Mouse (Mus musculus): ENCODE data around the gene Vav3. TPM values are rescaled to one million over a fixed set of nuclear protein-coding genes. Genes with fewer than 3 reads are reported as not detected.

Vav3 gene
- polyA plus RNA-seq, 1 experiment, result not detected

GRCm38 (mm10) chr3:109335470-109335869 lies 5.0 kb upstream of the Vav3 start:
- TF ChIP-seq GATA1 (IDR thresholded peaks at IDR 0.05; ENCODE audit: low read length), result no peak

- TF ChIP-seq GATA1 (IDR thresholded peaks at IDR 0.05; ENCODE audit: low read length), result no peak
These were observed 1.2 kb upstream of the Vav3 start for GRCm38 (mm10) chr3:109339290-109339689.

- no peak for TF ChIP-seq GATA1 (IDR thresholded peaks at IDR 0.05; ENCODE audit: low read length)
These were observed 546 bp upstream of the Vav3 start for GRCm38 (mm10) chr3:109339941-109340273.

GRCm38 (mm10) chr3:109341071-109341480 lies 623 bp downstream of the Vav3 start:
- TF ChIP-seq GATA1 (IDR thresholded peaks at IDR 0.05; ENCODE audit: low read length), result no peak

- no peak for TF ChIP-seq GATA1 (IDR thresholded peaks at IDR 0.05; ENCODE audit: low read length)
These were observed 1.2 kb downstream of the Vav3 start for GRCm38 (mm10) chr3:109341631-109342030.

GRCm38 (mm10) chr3:109351956-109352684 lies 11.7 kb downstream of the Vav3 start:
- no peak for TF ChIP-seq GATA1 (IDR thresholded peaks at IDR 0.05; ENCODE audit: low read length)

GRCm38 (mm10) chr3:109352690-109353089 lies 12.2 kb downstream of the Vav3 start:
- TF ChIP-seq GATA1 (IDR thresholded peaks at IDR 0.05; ENCODE audit: low read length), result no peak

GRCm38 (mm10) chr3:109353814-109354213 lies 13.4 kb downstream of the Vav3 start:
- TF ChIP-seq GATA1 (IDR thresholded peaks at IDR 0.05; ENCODE audit: low read length), result no peak

GRCm38 (mm10) chr3:109355158-109355557 lies 14.7 kb downstream of the Vav3 start:
- TF ChIP-seq GATA1 (IDR thresholded peaks at IDR 0.05; ENCODE audit: low read length), result no peak

GRCm38 (mm10) chr3:109360746-109361145 lies 20.3 kb downstream of the Vav3 start:
- TF ChIP-seq GATA1 (IDR thresholded peaks at IDR 0.05; ENCODE audit: low read length), result no peak

GRCm38 (mm10) chr3:109361882-109362281 lies 21.4 kb downstream of the Vav3 start:
- no peak for TF ChIP-seq GATA1 (IDR thresholded peaks at IDR 0.05; ENCODE audit: low read length)

GRCm38 (mm10) chr3:109362310-109362709 lies 21.9 kb downstream of the Vav3 start:
- no peak for TF ChIP-seq GATA1 (IDR thresholded peaks at IDR 0.05; ENCODE audit: low read length)

GRCm38 (mm10) chr3:109363522-109363921 lies 23.1 kb downstream of the Vav3 start:
- no peak for TF ChIP-seq GATA1 (IDR thresholded peaks at IDR 0.05; ENCODE audit: low read length)

GRCm38 (mm10) chr3:109365875-109366274 lies 25.4 kb downstream of the Vav3 start:
- TF ChIP-seq GATA1 (IDR thresholded peaks at IDR 0.05; ENCODE audit: low read length), result no peak

GRCm38 (mm10) chr3:109366411-109366851 lies 26.0 kb downstream of the Vav3 start:
- TF ChIP-seq GATA1 (IDR thresholded peaks at IDR 0.05; ENCODE audit: low read length), result no peak

- no peak for TF ChIP-seq GATA1 (IDR thresholded peaks at IDR 0.05; ENCODE audit: low read length)
These were observed 28.2 kb downstream of the Vav3 start for GRCm38 (mm10) chr3:109368383-109369289.
